ENCODE assay signal across 10 mouse cellular contexts in the genomic region with DNA sequence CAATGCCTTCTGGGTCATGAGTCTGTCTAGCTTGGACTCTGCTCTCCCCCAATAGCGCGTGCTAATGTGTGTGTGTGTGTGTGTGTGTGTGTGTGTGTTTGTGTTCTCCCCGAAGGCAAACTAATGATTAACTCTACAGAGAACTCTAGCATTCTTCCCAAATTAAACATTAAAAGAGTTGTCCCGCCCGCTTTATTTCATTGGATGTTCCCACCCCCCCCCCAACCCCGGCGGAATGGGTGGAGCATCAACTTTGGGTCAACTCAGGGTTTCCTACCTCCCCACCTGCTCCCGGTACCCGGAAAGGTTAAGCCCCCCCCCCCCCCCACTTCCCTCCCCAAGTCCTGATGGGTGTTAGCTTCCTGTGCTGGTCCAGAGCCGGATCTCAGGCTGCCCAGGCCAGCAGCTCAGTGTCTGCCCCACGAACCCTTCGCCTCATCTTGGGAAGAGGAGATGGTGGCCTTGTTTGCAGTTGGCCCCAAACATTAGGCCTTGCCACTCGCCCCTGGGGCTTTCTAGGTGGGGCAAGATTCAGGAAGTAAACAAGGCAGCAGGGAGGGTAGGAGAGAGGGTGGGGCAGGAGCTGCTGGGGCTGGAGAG. TPM values are rescaled to one million over a fixed set of nuclear protein-coding genes. Genes with fewer than 3 reads are reported as not detected.
DNase-seq lines count a peak whose midpoint lies in the region; ATAC-seq and TF ChIP-seq lines count a peak whose summit lies in the region.
"Had no signal": no experiment of that assay in that cellular context is flagged by ENCODE, and none has a peak within 500 bp of the region (broad histone marks: within the 10 kb centered on the region; RNA-seq: fewer than 3 reads in every experiment).

No protein-coding gene starts in this region.

- H3K9me3 ChIP-seq in MEL (replicated peaks; ENCODE audit: insufficient read depth, low read length) = no peaks in the 10 kb centered on the region
- H3K9me3 ChIP-seq in kidney, embryonic 16.5 days (ENCODE audit: low read length) = no peaks in the 10 kb centered on the region
- H3K9me3 ChIP-seq in lung, embryonic 15.5 days = no peaks in the 10 kb centered on the region
- H3K9me3 ChIP-seq: midbrain, embryonic 12.5 days had no signal

- peak; percentile 93 for DNase-seq in heart, adult 11 months
- DNase-seq in heart, postnatal 36 days = no peak
- DNase-seq in MEL (ENCODE audit: low read depth, low spot score) = peak; percentile 39
- no peak for DNase-seq in gastrocnemius, adult 18-20 months (ENCODE audit: low spot score)
- DNase-seq in adrenal gland, postnatal 14 days = no peak
- DNase-seq: heart, postnatal 14 days had no signal

- H3K4me3 ChIP-seq in MEL (ENCODE audit: control insufficient read depth in 1 of 2, insufficient read depth in 1 of 2, low read depth in 2 of 2, low read length in 2 of 2) = no peak overlapping the region
- peak overlapping the region; percentile 56 for H3K4me3 ChIP-seq in kidney, embryonic 16.5 days (ENCODE audit: low read length)
- H3K4me3 ChIP-seq in lung, embryonic 15.5 days = peak overlapping the region; percentile 46
- H3K4me3 ChIP-seq: midbrain, embryonic 12.5 days had no signal

- no peak overlapping the region for H3K27ac ChIP-seq in MEL (ENCODE audit: control insufficient read depth, low read depth, low read length)
- H3K27ac ChIP-seq in kidney, embryonic 16.5 days (ENCODE audit: low read length) = peak overlapping the region; percentile 99
- peak overlapping the region; percentile 95 for H3K27ac ChIP-seq in lung, embryonic 15.5 days
- H3K27ac ChIP-seq: midbrain, embryonic 12.5 days had no signal

- H3K27me3 ChIP-seq in MEL (ENCODE audit: control insufficient read depth in 1 of 2, insufficient read depth in 2 of 2, low read length in 2 of 2) = peaks cover 0 to 1% of the 10 kb centered on the region in 2 experiments; a peak in 3 of 4 replicates
- H3K27me3 ChIP-seq in kidney, embryonic 16.5 days (ENCODE audit: insufficient read depth, low read length) = 0 out of 2 replicates have a peak, but pooled peaks cover 4% of the 10 kb centered on the region
- H3K27me3 ChIP-seq in lung, embryonic 15.5 days = peaks cover 40% of the 10 kb centered on the region

- TF ChIP-seq RAD21 in MEL (IDR thresholded peaks at IDR 0.05; ENCODE audit: low read depth, low read length) = no peak

- 29% methylated on average over 13 of the region's 13 CpGs for WGBS in kidney, embryonic 16.5 days
- WGBS in lung, embryonic 15.5 days = 25% methylated on average over 13 of the region's 13 CpGs

- intact Hi-C loops in heart, postnatal 36 days (cut with DNase I) = no loop called here

- no peak for TF ChIP-seq CTCF in MEL (IDR thresholded peaks at IDR 0.05 in 2 of 3, conservative IDR thresholded peaks at IDR 0.05 in 1 of 3; ENCODE audit: control insufficient read depth in 1 of 3, insufficient read depth in 1 of 3, low read depth in 2 of 3, low read length in 3 of 3, poor library complexity in 1 of 3, severe bottlenecking in 1 of 3)

- ATAC-seq in kidney, embryonic 16.5 days (ENCODE audit: low FRiP score, low TSS enrichment) = peak; percentile 47; the same call in 1 of the 2 replicates
- peak; percentile 5; the same call in 1 of the 2 replicates for ATAC-seq in lung, embryonic 15.5 days (ENCODE audit: borderline replicate concordance, extremely low read depth, low FRiP score, low TSS enrichment)
- no peak for ATAC-seq in erythroid progenitor cell, adult 5-6 weeks (replicated peaks; ENCODE audit: low FRiP score, poor library complexity, severe bottlenecking)

- TF ChIP-seq EP300 in MEL (IDR thresholded peaks at IDR 0.05; ENCODE audit: low read depth in 1 of 2, low read length in 2 of 2) = no peak

- no peak for TF ChIP-seq POLR2A in MEL (IDR thresholded peaks at IDR 0.05; ENCODE audit: control insufficient read depth in 1 of 2, insufficient read depth in 1 of 2, low read depth in 1 of 2, low read length in 2 of 2, poor library complexity in 1 of 2)

- H3K79me2 ChIP-seq in MEL (ENCODE audit: control insufficient read depth, insufficient read depth, low read length, poor library complexity) = no peaks in the 10 kb centered on the region

- H3K36me3 ChIP-seq in MEL (ENCODE audit: control insufficient read depth in 1 of 2, insufficient read depth in 2 of 2, low read length in 2 of 2) = no peaks in the 10 kb centered on the region
- H3K36me3 ChIP-seq in kidney, embryonic 16.5 days (ENCODE audit: insufficient read depth, low read length) = no peaks in the 10 kb centered on the region
- peaks cover 11% of the 10 kb centered on the region for H3K36me3 ChIP-seq in lung, embryonic 15.5 days
- H3K36me3 ChIP-seq: midbrain, embryonic 12.5 days had no signal

- H3K4me2 ChIP-seq in kidney, embryonic 16.5 days (replicated peaks; ENCODE audit: low read depth, low read length) = peak overlapping the region; percentile 55
- peak overlapping the region; percentile 53 for H3K4me2 ChIP-seq in lung, embryonic 15.5 days

- H3K9ac ChIP-seq in MEL (ENCODE audit: control insufficient read depth, low read depth, low read length, poor library complexity, severe bottlenecking) = no peak overlapping the region
- H3K9ac ChIP-seq in kidney, embryonic 16.5 days (replicated peaks; ENCODE audit: low read length) = peak overlapping the region; percentile 75; the same call in 1 of the 2 replicates
- peak overlapping the region; percentile 54; the same call in 1 of the 2 replicates for H3K9ac ChIP-seq in lung, embryonic 15.5 days
- H3K9ac ChIP-seq: midbrain, embryonic 12.5 days had no signal

- H3K4me1 ChIP-seq in MEL (ENCODE audit: control insufficient read depth in 1 of 2, insufficient read depth in 2 of 2, low read length in 2 of 2) = no peaks in the 10 kb centered on the region
- H3K4me1 ChIP-seq in kidney, embryonic 16.5 days (ENCODE audit: insufficient read depth, low read length) = peaks cover 14% of the 10 kb centered on the region
- H3K4me1 ChIP-seq in lung, embryonic 15.5 days = peaks cover 36% of the 10 kb centered on the region

TF ChIP-seq in MEL, 35 proteins besides CTCF, POLR2A, EP300 and RAD21:
- TF ChIP-seq ELF1 (IDR thresholded peaks at IDR 0.05; ENCODE audit: low read depth, low read length) (peak; percentile 39; the same call in 1 of the 2 replicates), HCFC1 (IDR thresholded peaks at IDR 0.05; ENCODE audit: low read depth, low read length) (0 out of 2 replicates have a peak, but pooled peaks have one; percentile 18), ETS1 (IDR thresholded peaks at IDR 0.05; ENCODE audit: low read depth, low read length) (no peak)
TF ChIP-seq in MEL: peak in this region for 2.

RNA-seq across cellular contexts. Expression of a gene that starts 2.1 kb away (rescaled TPM):
- total RNA-seq in heart, postnatal 36 days (2021) = under 1 TPM; 0.14 to 0.31 TPM
- not detected in 2 replicates for total RNA-seq in MEL (2012; rRNA removed)
- polyA plus RNA-seq in MEL (2012; ENCODE audit: insufficient read depth in 1 of 2, insufficient read length in 2 of 2, low read depth in 1 of 2, low replicate concordance in 2 of 2, missing spikeins in 1 of 2) = under 1 TPM in 1 of 2 experiments, not detected in 1; 0.21 TPM
- polyA plus RNA-seq in kidney, embryonic 16.5 days (2015; fragmentation: Nextera tagmentation; extraction: Ambion mirVana) = 86.2 and 87.7 TPM in 2 replicates
- 45.3 and 49.6 TPM in 2 replicates for polyA plus RNA-seq in lung, embryonic 15.5 days (2015; fragmentation: Nextera tagmentation; extraction: Ambion mirVana)
- total RNA-seq in erythroid progenitor cell, adult 5-6 weeks (2015; ENCODE audit: low replicate concordance) = 2.5 and 4.2 TPM in 2 replicates
- 0.61 TPM in 1 of 2 replicates, not detected in the other for total RNA-seq in erythroid progenitor cell, adult 5-6 weeks (2017; ENCODE audit: low replicate concordance)
- under 1 TPM in 1 of 2 experiments, not detected in 1; 0.12 TPM for total RNA-seq in gastrocnemius, adult 18-20 months (2021)
- 0.53 and 10.7 TPM in 2 replicates for total RNA-seq in adrenal gland, postnatal 14 days (2021)

RNA-seq across cellular contexts. Expression of a gene that starts 9.5 kb away (rescaled TPM):
- total RNA-seq in heart, postnatal 36 days (2021) = 10 to 100 TPM; 53.0 to 66.2 TPM
- 74.0 and 93.2 TPM in 2 replicates for total RNA-seq in MEL (2012; rRNA removed)
- 10 to 100 TPM in 1 of 2 experiments, not detected in 1; 71.6 TPM for polyA plus RNA-seq in MEL (2012; ENCODE audit: insufficient read depth in 1 of 2, insufficient read length in 2 of 2, low read depth in 1 of 2, low replicate concordance in 2 of 2, missing spikeins in 1 of 2)
- 108 and 113 TPM in 2 replicates for polyA plus RNA-seq in kidney, embryonic 16.5 days (2015; fragmentation: Nextera tagmentation; extraction: Ambion mirVana)
- polyA plus RNA-seq in lung, embryonic 15.5 days (2015; fragmentation: Nextera tagmentation; extraction: Ambion mirVana) = 76.8 and 78.0 TPM in 2 replicates
- total RNA-seq in erythroid progenitor cell, adult 5-6 weeks (2015; ENCODE audit: low replicate concordance) = 8.8 and 10.8 TPM in 2 replicates
- total RNA-seq in erythroid progenitor cell, adult 5-6 weeks (2017; ENCODE audit: low replicate concordance) = 5.3 and 6.3 TPM in 2 replicates
- 10 to 100 TPM; 36.0 to 37.8 TPM for total RNA-seq in gastrocnemius, adult 18-20 months (2021)
- 70.4 and 74.3 TPM in 2 replicates for total RNA-seq in adrenal gland, postnatal 14 days (2021)

RNA-seq across cellular contexts. Expression of a gene that starts 36.0 kb away (rescaled TPM):
- 10 to 100 TPM in 1 of 2 experiments, 1 to 10 TPM in 1; 7.2 to 10.6 TPM for total RNA-seq in heart, postnatal 36 days (2021)
- total RNA-seq in MEL (2012; rRNA removed) = not detected in 2 replicates
- polyA plus RNA-seq in MEL (2012; ENCODE audit: insufficient read depth in 1 of 2, insufficient read length in 2 of 2, low read depth in 1 of 2, low replicate concordance in 2 of 2, missing spikeins in 1 of 2) = not detected
- 54.9 and 57.7 TPM in 2 replicates for polyA plus RNA-seq in kidney, embryonic 16.5 days (2015; fragmentation: Nextera tagmentation; extraction: Ambion mirVana)
- polyA plus RNA-seq in lung, embryonic 15.5 days (2015; fragmentation: Nextera tagmentation; extraction: Ambion mirVana) = 37.2 and 39.4 TPM in 2 replicates
- not detected in 2 replicates for total RNA-seq in erythroid progenitor cell, adult 5-6 weeks (2015; ENCODE audit: low replicate concordance)
- total RNA-seq in erythroid progenitor cell, adult 5-6 weeks (2017; ENCODE audit: low replicate concordance) = 0.39 TPM in 1 of 2 replicates, not detected in the other
- total RNA-seq in gastrocnemius, adult 18-20 months (2021) = 1 to 10 TPM; 1.1 to 1.7 TPM
- total RNA-seq in adrenal gland, postnatal 14 days (2021) = 5.9 and 6.8 TPM in 2 replicates

RNA-seq across cellular contexts. Expression of a gene that starts 48.0 kb away (rescaled TPM):
- total RNA-seq in heart, postnatal 36 days (2021) = 1 to 10 TPM; 8.5 to 9.2 TPM
- total RNA-seq in MEL (2012; rRNA removed) = 5.9 and 7.4 TPM in 2 replicates
- 1 to 10 TPM in 1 of 2 experiments, not detected in 1; 8.4 TPM for polyA plus RNA-seq in MEL (2012; ENCODE audit: insufficient read depth in 1 of 2, insufficient read length in 2 of 2, low read depth in 1 of 2, low replicate concordance in 2 of 2, missing spikeins in 1 of 2)
- polyA plus RNA-seq in kidney, embryonic 16.5 days (2015; fragmentation: Nextera tagmentation; extraction: Ambion mirVana) = 17.6 and 22.3 TPM in 2 replicates
- polyA plus RNA-seq in lung, embryonic 15.5 days (2015; fragmentation: Nextera tagmentation; extraction: Ambion mirVana) = 13.0 and 14.7 TPM in 2 replicates
- 2.2 and 3.4 TPM in 2 replicates for total RNA-seq in erythroid progenitor cell, adult 5-6 weeks (2015; ENCODE audit: low replicate concordance)
- 1.3 and 2.4 TPM in 2 replicates for total RNA-seq in erythroid progenitor cell, adult 5-6 weeks (2017; ENCODE audit: low replicate concordance)
- 1 to 10 TPM; 2.3 to 3.7 TPM for total RNA-seq in gastrocnemius, adult 18-20 months (2021)
- total RNA-seq in adrenal gland, postnatal 14 days (2021) = 5.3 and 5.9 TPM in 2 replicates

Comparison
In these comparisons a context has a peak if more than half of its experiments do, and no peak if none do; other contexts are left out.
1. DNase-seq: peak in heart, adult 11 months (single experiment) and MEL (single experiment); none in heart, postnatal 36 days (0 of 2), gastrocnemius, adult 18-20 months (single experiment) and adrenal gland, postnatal 14 days (single experiment).
2. H3K4me3 ChIP-seq: peak in kidney, embryonic 16.5 days (single experiment) and lung, embryonic 15.5 days (single experiment); none in MEL (0 of 2).